Mouse (Mus musculus) ovary, postnatal 14 days (tissue): ENCODE data around the gene Shq1.
A peak's percentile ranks its signal among the peaks of the same experiment; 100 is the strongest.

Experiments
- DNase-seq: peaks from one replicate; pipeline ENCODE4 v3.0.0; 2022; ENCODE audit warnings: low spot score

The Shq1 gene

DNA sequence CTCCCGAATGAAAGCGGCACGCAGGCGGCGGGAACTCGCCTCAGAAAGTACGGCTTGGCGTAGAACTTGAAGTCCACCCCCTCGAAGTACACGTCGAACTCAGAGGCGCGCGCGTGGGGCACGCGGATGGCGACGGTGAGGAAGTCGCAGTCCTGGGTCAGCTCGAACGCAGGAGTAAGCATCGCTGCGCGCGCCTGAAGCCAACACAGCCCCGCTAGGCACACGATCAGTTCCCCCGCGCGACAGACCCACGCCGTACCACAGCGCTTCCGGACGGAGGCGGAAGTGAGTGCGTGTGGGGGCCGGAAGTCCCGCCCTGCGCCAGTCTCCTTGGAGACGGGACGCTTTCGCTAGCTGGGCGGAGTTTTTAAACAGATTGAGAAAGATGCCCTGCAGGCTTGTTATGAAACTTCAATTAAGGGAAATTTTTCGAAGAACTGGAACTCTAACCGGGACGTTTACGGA, at the start of gene Shq1:
Shq1 (minus strand) TSS at position 278 of the 465 bp plus-strand sequence.
- peak; percentile 79 for DNase-seq

DNA sequence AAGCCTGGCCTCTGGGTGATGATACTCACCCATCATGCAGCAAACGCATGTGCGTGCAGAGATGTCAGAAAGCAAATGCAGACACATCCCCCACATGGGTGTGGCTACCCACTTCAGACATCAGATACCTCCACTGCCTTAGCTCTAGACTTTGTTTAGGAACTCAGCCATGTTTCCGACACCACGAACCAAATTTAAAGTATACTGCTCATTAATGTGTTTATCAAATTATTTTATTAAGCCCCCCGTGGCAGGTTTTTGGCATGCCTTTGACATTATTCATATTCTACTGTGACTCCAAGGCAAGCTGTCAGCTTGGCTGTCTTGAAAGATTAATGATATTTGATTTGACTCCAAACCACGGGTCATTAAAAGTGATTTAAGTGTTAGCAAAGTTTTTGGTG, 49.1 kb upstream of the Shq1 start:
- no peak for DNase-seq

DNA sequence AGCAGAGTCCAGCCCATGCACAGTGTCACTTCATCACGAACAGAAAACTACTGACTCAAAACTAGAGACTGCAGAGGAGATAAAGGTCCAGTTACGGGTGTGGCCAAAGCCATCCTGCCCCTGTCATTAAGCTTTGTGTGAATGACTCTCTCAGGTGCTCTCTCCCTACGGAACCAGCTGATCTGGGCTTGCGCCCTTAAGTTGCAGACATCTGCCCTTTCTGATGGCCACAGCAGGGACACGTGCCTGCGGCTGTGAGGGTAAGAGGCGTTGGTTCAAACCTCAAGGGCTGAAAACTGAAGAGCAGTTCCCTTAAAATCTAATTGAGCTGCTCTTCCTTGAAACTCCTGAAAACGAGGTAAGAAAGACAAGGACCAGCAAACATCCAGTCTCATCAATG, 45.9 kb upstream of the Shq1 start:
- no peak for DNase-seq

DNA sequence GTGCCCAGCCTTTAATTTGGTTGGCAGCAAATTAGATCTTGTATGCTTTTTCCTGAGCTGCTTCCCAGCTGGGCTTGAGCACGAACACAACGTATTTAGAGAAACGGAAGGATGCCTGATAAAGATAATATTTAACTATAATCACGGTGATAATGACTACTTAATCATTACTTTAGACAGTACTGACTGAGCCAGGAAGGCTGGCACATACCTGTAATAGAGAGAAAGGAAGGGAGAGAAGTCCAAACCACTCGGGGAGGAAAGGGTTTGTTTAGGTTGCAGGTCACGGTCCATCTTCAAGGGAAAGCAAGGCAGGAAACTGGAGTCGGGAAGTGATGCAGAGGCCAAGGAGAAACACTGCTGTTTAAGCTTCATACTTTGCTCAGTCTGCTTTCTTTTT, 45.2 kb upstream of the Shq1 start:
- no peak for DNase-seq

DNA sequence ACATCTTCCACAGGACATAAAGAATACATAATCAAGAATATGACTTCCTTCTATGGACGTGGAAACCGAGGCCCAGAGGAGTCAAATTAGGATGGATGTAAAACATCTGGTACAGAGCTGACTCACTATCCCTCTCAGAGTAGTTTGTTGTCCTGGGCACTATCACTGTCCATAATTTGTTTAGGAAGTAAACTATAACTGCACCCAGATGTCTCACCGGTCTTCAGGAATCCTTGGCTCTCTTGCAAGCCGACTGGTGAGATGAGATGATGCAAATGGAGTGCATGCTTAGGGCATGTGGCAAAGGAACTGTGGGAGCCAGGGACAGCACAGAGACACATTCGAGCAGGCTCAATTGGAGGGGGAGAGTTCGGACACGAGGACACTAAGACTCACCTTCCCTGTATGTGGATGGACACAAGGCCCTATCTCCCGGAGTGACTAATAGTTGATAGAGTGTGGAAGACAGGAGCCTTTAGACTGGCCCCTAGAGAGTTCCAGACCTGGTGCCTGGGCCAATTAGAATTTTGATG, 44.4 kb upstream of the Shq1 start:
- no peak for DNase-seq

DNA sequence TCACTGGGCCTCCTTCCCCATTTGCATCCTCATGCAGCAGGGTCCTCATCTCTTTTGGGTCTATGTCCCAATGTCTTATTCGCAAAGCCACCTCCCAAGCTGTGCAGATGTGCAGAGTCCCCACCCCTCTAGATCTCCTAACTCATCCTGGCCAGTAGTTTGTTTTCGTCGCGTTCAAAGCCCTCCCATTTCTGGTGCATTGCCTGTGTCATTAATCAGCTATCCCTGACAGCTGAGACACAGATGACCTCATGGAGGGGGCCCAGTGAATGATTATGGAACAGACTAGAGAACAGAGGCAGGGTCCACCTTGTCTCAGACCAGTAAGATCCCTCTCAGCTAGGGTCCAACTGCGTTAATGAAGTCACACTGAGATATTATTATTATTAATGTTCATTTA, 39.9 kb upstream of the Shq1 start:
- DNase-seq: no peak

DNA sequence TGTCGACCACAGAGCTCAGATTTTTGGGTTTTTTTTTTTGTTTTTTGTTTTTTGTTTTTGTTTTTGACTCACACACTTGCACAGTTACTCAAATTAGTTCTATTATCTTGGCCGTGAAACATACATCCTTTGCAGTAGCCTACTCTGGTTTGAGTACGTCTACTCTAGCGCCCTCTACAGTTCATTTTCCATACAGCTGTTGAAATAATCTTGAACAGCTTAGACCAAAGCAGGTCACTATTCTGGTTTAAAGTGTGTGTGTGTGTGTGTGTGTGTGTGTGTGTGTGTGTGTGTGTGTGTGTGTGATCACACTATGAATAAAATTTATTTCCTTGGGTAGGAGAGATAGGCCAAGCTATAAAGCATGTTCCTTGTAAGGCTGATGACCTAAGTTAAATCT, 39.2 kb upstream of the Shq1 start:
- no peak for DNase-seq

DNA sequence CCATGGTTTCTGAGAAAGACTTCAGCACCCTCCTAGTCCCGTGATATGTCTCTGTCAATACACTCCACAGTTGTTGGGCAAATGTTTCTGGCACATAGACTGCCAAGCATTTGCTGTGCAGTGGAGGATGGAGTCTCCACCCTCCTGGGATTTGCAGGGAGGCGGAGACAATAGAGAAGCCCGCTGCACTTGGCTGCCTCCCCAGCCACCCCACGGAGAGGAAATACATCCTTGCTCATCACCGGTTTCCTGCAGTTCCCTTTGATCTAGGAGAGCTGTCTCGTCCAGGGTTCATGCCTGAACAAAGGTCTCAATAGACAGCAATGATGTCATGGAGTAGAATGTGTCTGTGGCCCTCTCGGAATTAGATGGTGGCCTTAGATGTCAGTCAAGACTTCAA, 38.5 kb upstream of the Shq1 start:
- DNase-seq: no peak

DNA sequence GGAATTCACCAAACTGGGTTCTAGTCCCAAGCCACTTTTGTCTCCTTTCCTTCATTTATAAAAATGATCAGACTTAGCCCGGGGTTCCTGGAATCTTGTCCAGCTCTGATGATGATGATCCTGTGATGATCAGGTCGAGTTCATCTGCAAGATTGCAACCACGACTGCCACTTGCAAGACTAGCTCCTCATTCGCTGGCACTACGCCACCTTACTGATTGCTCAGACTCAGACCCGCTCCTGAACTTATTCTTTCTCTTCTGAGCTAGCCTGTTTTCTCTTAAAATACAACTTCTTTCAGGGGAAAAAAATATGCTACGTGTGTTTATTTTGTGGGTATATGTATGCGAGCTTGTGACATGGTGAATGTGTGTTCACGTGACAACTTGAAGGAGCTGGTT, 38.0 kb upstream of the Shq1 start:
- no peak for DNase-seq

DNA sequence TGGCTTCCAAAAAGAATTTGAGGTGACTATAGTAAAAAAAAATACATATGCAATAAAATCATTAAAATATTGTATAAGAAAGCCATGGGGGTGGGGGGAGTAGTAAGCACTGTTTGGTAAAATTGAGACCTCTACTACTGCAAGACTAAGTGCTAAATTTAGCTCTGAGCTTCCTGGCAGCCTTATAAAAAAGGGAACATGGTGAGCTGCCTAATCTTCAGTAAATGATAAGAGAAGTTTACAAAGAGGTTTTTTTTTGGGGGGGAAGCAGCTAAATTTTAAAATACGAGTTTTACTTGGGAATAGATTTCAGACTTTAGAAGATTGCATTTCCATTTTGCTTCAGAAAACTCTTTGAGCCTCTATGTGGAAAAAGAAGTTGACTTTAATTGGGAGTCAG, 37.3 kb upstream of the Shq1 start:
- no peak for DNase-seq

DNA sequence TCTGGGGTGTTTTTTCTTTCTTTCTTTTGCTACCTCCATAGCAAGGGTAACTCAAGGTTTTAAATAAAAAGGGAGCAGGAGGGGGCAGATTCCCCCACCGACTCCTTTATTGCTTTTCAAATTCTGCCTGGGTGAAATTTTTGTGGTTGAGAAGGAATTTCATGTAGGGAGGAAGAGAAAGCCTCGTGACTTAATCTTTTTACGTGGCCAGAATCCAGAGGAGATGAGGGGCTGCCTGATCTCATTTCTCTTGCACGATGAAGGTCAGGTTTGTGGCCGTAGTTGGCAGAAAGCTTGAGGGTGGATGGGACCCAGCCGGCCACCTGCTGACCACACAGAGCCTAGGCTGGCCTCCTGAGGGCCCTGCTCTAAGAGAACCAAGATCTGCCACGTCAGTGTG, 36.6 kb upstream of the Shq1 start:
- DNase-seq: no peak

DNA sequence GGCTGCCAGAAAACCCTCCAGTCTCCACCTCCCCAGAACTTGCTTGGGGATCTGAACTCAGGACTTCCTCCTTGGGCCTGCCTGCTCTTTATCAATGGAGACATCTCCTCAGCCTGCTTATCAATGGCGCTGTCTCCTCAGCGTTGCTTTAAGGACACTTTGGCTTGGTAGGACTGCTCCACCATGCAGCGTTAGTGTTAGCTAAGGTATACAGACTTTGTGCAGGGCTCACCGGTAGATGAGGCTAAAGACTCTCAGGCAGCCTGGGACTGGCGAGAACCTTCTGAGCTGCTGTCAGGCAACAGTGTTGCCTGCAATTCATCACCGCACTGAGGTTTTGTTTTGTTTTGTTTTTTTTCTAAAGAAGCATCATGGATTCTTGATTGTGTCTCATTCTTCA, 35.9 kb upstream of the Shq1 start:
- DNase-seq: no peak

DNA sequence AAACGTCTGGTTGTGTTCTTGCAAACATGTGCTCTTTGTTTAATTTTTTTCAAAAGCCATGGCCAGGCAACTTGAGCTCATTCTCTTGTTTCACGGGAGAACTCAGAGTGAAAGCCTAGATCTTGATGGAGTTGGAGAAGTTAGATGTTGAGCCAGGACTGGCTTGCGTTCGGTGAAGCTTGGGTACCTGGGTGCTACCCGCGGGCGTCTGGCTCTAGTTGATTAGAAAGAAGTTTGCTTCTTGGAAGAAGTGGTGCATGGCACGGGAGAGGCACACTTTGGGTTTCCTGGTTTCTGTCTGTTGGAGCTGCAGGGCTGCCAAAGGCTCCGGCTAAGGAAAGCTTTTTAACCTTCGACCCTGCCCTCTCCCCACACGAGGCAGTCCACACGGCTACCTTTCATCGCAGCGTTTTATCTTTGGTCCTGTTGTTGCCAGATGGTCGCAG, 34.4 kb upstream of the Shq1 start:
- no peak for DNase-seq

DNA sequence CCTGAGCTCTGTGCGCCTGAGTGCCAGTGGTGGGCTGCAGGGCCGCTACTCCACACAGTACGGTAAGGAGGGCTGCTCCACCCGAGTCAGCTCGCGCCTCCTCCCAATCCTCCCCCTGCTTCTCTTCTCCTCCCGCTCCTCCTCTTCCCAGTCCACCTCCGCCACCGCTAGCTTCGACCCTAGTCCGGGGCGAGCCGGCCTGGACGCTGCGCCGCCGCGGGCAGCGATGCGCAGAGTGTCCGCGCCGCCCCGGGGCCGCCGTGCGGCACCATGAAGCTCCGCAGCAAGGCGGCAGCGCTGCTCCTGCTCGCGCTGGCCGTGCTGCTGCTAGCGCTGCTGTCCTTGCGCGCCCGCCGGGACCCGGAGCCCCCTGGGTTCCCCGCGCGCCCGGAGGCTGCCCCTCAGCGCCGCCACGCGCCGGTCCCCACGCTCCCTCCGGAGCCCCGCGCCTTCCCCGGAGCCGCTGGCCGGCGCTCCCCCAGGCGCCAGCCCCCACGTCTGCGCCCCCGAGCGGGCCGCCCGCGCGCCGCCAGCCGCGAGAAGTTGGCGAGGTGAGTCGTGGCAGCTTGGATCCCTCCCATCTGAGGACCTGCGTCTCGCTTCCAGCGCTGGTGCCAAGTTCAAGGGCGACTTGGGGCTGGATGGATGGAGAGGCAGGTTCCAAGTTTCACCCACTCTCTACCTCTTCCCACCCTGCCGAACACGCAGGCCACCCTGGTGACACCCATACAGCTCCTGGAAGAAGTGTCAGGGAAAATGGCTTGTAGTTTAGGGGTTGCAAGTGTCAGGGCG, 33.8 kb upstream of the Shq1 start, which contains the start of gene Gxylt2:
Gxylt2 (plus strand) TSS at position 161 of the 792 bp plus-strand sequence.
- peak; percentile 46 for DNase-seq

DNA sequence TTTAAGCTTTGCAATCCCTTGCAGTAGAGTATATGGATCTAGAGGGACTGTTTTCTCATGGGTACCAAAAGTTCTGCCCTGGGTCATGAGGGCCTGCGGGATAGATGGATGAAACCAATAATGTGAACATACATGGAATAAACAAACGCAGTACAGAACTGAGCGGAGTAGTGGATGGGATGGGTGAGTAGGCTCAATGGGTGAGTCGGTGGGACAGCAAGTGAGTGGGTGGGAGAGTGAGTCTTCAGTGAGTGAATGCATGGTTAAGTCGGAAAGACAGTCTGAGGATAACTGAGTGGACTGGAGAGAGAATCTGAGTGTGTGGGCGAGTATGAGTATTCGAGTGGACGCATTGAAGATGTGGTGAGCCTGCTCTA, 33.2 kb upstream of the Shq1 start:
- DNase-seq: no peak

DNA sequence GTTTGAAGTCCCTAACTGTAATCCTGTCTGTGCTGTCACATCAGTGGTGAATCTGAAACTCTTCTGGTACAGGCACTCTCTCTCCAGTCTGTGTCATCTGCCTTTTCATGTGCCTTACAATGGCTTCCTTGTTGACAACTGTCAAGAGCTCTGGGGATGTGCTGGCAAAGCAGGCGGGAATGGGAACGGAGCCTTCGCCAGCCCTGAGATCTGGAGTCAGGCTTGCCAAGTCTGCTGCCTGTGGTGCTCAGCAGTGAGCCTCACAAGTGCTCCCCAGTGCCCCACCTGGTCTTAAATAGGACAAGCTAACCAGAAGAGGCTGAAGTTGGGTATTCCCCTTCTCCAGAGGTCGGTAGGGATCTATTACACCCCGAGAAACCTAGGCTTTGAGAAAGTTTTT, 29.8 kb upstream of the Shq1 start:
- DNase-seq: no peak

DNA sequence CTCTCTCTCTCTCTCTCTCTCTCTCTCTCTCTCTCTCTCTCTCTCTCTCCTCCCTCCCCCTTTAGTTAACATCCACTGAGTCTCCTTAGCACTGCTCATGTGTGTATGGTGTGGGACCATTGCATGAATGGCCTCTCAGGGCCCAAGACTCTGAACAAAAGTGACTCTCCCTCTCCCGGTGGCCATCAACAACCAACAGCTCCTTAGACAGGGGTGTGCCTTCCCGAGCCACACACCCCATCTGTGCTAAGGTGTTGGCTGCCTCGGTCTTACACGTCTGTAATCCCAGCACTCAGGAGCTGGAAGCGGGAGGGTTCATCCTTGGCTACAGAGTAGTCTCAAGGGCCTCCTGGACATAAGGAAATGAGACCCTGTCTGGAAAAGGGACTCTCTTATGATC, 29.0 kb upstream of the Shq1 start:
- no peak for DNase-seq

DNA sequence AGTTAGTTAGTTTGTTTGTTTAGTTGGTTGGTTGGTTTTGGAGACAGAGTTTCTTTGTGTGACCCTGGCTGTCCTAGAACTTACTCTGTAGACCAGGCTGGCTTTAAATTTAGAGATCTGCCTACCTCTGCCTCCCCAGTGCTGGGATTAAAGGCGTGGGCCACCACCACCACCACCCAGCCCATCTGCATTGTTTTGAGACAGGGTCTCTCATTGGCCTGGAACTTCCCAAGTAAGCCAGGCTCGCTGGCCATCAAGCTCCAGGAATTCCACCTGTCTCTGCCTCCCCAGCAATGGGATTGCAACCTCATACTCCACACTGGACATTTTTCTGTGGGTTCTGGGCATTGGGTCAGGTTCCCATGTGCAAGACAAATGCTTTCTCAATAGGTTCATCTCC, 15.4 kb upstream of the Shq1 start:
- DNase-seq: no peak

DNA sequence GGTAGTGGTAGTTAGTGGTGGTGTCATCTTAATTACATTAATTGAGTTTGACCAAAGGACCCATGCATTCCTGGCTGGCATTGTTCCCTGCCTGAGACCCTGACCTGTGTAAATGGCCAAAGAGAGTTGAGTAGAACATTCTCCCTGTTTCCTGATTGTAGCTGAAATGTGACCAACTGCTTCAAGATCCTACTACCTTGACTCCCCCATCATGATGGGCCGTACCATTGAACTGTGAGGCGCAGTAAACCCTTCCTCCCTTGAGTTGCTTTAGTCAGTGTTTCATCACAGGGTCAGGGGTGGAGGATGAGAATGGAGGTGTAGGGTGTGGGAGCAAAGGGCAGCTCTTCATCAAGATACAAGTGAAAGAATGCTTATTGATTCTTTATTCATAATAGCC, 7.7 kb upstream of the Shq1 start:
- no peak for DNase-seq

DNA sequence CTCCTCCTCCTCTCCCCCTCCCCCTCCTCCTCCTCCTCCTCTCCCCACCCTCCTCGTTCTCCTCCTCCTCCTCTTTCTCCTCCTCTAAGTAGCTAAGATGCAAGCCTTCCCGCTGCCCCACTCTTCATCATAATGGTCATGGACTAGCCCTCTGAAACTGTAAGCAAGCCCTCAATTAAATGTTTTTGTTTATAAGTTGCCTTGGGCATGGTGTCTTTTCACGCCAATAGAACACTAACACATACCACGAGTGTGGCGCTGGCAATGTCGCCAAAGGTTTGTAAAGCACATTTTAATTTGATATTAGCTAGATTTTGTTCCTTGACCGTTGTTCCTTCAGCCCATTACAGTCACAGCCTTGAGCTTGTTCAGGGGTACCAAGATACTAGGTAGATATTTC, 5.5 kb upstream of the Shq1 start:
- no peak for DNase-seq

DNA sequence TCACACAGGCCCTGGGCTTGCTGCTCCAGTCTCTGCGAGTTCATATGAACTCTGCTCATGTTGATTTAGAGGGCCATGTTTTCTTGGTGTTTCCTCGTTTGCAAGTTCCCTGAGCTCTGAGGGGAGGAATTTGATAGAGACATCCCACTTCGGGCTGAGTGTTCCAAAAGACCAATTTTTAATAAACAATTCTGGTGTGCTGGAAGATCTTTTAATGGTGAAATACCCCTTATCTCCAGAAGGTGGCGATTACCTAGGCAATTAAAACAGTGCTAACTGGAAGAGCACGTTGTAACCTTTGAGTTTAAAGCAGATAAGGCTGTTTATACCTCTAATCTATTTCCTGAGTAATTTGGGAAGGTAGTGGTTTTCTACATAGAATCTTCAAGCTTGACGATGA, 4.0 kb upstream of the Shq1 start:
- DNase-seq: peak; percentile 2

DNA sequence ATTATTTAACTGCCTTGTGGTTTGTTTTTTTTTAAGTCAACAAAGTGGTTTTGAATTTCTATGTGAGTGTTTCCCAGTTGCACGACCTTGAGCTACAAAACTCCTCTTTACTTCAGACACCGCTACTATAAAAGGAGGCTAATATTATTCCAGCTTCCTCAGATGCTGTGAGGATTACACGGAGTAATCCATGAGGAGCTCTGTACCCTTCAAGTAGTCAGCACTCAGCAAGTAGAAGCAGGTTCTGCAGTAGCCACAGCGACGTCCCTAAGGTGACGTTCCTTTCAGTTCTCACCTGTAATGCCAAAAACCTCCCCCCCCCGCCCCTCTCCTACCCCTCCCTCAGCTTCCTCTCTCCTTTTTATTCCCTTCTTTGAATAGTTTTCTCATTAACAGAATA, 444 bp upstream of the Shq1 start:
- DNase-seq: no peak

DNA sequence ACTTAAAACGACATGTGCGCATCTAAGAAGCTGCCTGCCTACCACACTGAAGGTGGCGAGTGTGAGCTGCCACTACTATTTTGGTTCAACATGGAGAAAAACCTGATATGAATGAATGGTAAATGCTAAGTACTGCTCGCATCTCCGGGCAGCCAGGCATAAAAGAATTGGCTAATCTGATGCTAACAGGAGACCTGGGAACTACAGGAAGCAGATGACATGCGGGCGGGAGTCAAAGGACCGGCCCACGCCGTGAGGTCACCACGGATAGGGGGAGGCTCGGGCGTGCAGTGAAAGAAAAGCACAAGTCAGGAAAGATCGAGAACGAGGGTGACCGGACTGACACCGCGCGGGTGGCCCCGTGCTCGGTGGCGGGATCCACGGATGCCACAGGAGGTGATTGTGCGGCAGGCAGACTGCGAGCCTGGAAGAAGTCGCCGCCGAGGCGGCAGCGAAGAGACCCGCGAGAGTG, 551 bp downstream of the Shq1 start:
- DNase-seq: peak; percentile 18

DNA sequence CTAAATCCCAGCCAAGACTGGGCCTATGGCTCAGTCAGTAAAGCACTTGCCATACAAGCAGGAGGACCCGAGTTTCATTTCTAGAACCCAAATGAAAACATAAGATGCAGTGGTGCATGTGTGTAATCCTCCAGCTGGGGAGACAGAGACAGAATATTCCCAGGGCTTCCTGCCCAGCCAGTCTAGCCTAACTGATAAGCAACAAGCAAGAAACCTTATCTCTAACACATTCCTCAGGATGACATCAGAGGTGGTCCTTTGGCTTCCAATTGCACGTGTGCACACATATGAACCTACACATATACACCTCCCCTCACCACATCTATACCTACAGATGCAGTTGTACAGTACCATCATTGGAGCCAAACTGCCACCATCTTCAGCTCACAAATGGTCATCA, 2.1 kb downstream of the Shq1 start:
- DNase-seq: no peak
